Mouse (Mus musculus) MEL (cell line): ENCODE measurements around the gene Necab2.

Experiments
- CHD2 ChIP-seq: IDR thresholded peaks from 2 replicates; pipeline ENCODE4 v1.6.1; 2011; ENCODE audit warnings: low read length, improper control_type of control experiment
- CTCF ChIP-seq, 3 experiments: IDR thresholded peaks in 2 of 3; conservative IDR thresholded peaks in 1 of 3; 2 replicates each; pipeline ENCODE4 v1.5.1; 2011 to 2012; ENCODE audit warnings: low read length in 3 of 3, low read depth in 2 of 3, mild to moderate bottlenecking in 2 of 3, improper control_type of control experiment in 1 of 3, inconsistent platforms in 1 of 3, mixed read lengths in 1 of 3, moderate library complexity in 1 of 3; ENCODE audit not compliant: control insufficient read depth in 1 of 3, insufficient read depth in 1 of 3, poor library complexity in 1 of 3, severe bottlenecking in 1 of 3
- E2F4 ChIP-seq: IDR thresholded peaks from 2 replicates; pipeline ENCODE4 v1.6.1; 2011; ENCODE audit warnings: low read depth, low read length, improper control_type of control experiment, borderline replicate concordance
- EP300 ChIP-seq, 2 experiments: IDR thresholded peaks; 2 replicates each; pipeline ENCODE4 v1.6.1; 2011; ENCODE audit warnings: improper control_type of control experiment in 2 of 2, low read length in 2 of 2, low read depth in 1 of 2, mild to moderate bottlenecking in 1 of 2
- ETS1 ChIP-seq: IDR thresholded peaks from 2 replicates; pipeline ENCODE4 v1.6.1; 2012; ENCODE audit warnings: low read depth, mild to moderate bottlenecking, inconsistent platforms, low read length, improper control_type of control experiment, moderate library complexity
- GABPA ChIP-seq: IDR thresholded peaks from 2 replicates; pipeline ENCODE4 v1.6.1; 2012; ENCODE audit warnings: low read depth, mild to moderate bottlenecking, inconsistent platforms, low read length, improper control_type of control experiment, moderate library complexity
- JUND ChIP-seq: IDR thresholded peaks from 2 replicates; pipeline ENCODE4 v1.6.1; 2011; ENCODE audit warnings: low read depth, mild to moderate bottlenecking, improper control_type of control experiment, low read length
- MAX ChIP-seq: IDR thresholded peaks from 2 replicates; pipeline ENCODE4 v1.6.1; 2011; ENCODE audit warnings: low read length, improper control_type of control experiment
- MEF2A ChIP-seq: IDR thresholded peaks from 2 replicates; pipeline ENCODE4 v1.6.1; 2014; ENCODE audit warnings: low read depth, mild to moderate bottlenecking, inconsistent platforms, low read length, improper control_type of control experiment; ENCODE audit not compliant: poor library complexity, insufficient replicate concordance, severe bottlenecking; ENCODE audit errors: extremely low read depth
- POLR2A ChIP-seq, 2 experiments: IDR thresholded peaks; 2 replicates each; pipeline ENCODE4 v1.6.1; 2011 to 2012; ENCODE audit warnings: low read length in 2 of 2, mild to moderate bottlenecking in 2 of 2, control low read depth in 1 of 2, improper control_type of control experiment in 1 of 2, low read depth in 1 of 2, moderate library complexity in 1 of 2; ENCODE audit not compliant: control insufficient read depth in 1 of 2, insufficient read depth in 1 of 2, poor library complexity in 1 of 2
- POLR2AphosphoS2 ChIP-seq: IDR thresholded peaks from 2 replicates; pipeline ENCODE4 v1.6.1; 2011; ENCODE audit warnings: low read length, improper control_type of control experiment
- RAD21 ChIP-seq: IDR thresholded peaks from 2 replicates; pipeline ENCODE4 v1.6.1; 2011; ENCODE audit warnings: mild to moderate bottlenecking, low read depth, low read length, improper control_type of control experiment
- USF2 ChIP-seq, 2 experiments: IDR thresholded peaks; 2 replicates each; pipeline ENCODE4 v1.6.1; 2011 to 2012; ENCODE audit warnings: improper control_type of control experiment in 2 of 2, low read length in 2 of 2, borderline replicate concordance in 1 of 2, inconsistent platforms in 1 of 2, low read depth in 1 of 2, mild to moderate bottlenecking in 1 of 2; ENCODE audit not compliant: insufficient read depth in 1 of 2
- ZC3H11A ChIP-seq: IDR thresholded peaks from 2 replicates; pipeline ENCODE4 v1.6.1; 2012; ENCODE audit warnings: low read depth, mild to moderate bottlenecking, inconsistent platforms, low read length, improper control_type of control experiment

DNA sequence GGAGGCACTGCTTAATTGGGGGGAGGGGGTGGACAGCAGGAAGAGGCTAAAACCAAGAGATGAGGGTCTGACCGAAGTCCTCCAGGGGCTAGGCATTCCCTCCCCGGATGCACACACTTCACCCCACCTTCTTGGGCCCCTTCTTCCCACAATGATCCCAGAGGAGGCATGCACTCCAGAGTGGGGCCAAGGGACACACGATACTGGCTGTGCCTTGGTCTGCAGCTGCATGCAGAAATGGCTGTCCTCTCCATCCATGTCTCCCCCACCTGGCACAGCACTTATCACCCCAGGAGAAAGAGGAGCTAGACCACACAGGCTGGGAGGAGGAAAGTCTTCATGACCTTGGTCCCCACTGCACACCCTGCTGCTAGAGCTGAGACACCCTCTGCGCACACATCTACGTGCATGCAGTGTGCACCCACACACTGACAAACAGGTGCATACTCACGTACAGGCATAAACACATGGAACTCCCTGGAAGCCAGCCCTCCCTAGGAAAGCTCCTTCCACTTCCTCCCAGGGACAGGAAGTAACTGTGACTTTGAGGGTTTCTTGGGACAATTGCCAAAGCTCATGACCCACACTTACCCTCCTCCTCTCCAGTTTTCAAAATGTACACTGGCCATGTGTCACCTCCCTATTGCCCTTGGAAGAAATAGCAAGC is 20.3 kb upstream of the Necab2 start:
- no peak for TF ChIP-seq EP300 (IDR thresholded peaks at IDR 0.05; ENCODE audit: low read depth in 1 of 2, low read length in 2 of 2)
- TF ChIP-seq MEF2A, result no peak
- TF ChIP-seq CTCF (IDR thresholded peaks at IDR 0.05 in 2 of 3, conservative IDR thresholded peaks at IDR 0.05 in 1 of 3; ENCODE audit: control insufficient read depth in 1 of 3, insufficient read depth in 1 of 3, low read depth in 2 of 3, low read length in 3 of 3, poor library complexity in 1 of 3, severe bottlenecking in 1 of 3), result no peak
- TF ChIP-seq ZC3H11A, result no peak
- TF ChIP-seq CHD2, result no peak
- no peak for TF ChIP-seq GABPA
- no peak for TF ChIP-seq POLR2AphosphoS2
- no peak for TF ChIP-seq JUND
- no peak for TF ChIP-seq POLR2A (IDR thresholded peaks at IDR 0.05; ENCODE audit: control insufficient read depth in 1 of 2, insufficient read depth in 1 of 2, low read depth in 1 of 2, low read length in 2 of 2, poor library complexity in 1 of 2)
- no peak for TF ChIP-seq E2F4
- no peak for TF ChIP-seq USF2 (IDR thresholded peaks at IDR 0.05; ENCODE audit: borderline replicate concordance in 1 of 2, insufficient read depth in 1 of 2, low read depth in 1 of 2, low read length in 2 of 2)
- no peak for TF ChIP-seq RAD21
- TF ChIP-seq MAX, result no peak
- TF ChIP-seq ETS1, result no peak
